Mouse (Mus musculus): Measurements from ENCODE around the gene P2rx7.

- no peak for TF ChIP-seq CTCF (IDR thresholded peaks at IDR 0.05; ENCODE audit: extremely low read depth, insufficient read depth, insufficient read length, insufficient replicate concordance)
- no peak for TF ChIP-seq POLR2A (IDR thresholded peaks at IDR 0.05; ENCODE audit: low read depth, low read length)
Observed at GRCm38 (mm10) chr5:122647256-122647924, 3.7 kb downstream of the P2rx7 start.

Measured in spleen, adult 2 months (tissue).